Mouse (Mus musculus): ENCODE data around the gene Pof1b. TPM values are rescaled to one million over a fixed set of nuclear protein-coding genes. Genes with fewer than 3 reads are reported as not detected.

Pof1b gene
- polyA plus RNA-seq, 1 experiment from 2014 or later = not detected

Other genes starting within 250 kb of the Pof1b start
- gene 2010106E10Rik, start 203.4 kb downstream of the Pof1b start, polyA plus RNA-seq (2015; fragmentation: Nextera tagmentation; extraction: Ambion mirVana) = not detected in 2 replicates
- 0.46 TPM in 2 replicates for gene Zfp711, start 98.1 kb downstream of the Pof1b start, polyA plus RNA-seq (2015; fragmentation: Nextera tagmentation; extraction: Ambion mirVana)

Data from liver, embryonic 16.5 days (tissue).